Comparison of ENCODE assay signal across 13 mouse cellular contexts in the genomic region with DNA sequence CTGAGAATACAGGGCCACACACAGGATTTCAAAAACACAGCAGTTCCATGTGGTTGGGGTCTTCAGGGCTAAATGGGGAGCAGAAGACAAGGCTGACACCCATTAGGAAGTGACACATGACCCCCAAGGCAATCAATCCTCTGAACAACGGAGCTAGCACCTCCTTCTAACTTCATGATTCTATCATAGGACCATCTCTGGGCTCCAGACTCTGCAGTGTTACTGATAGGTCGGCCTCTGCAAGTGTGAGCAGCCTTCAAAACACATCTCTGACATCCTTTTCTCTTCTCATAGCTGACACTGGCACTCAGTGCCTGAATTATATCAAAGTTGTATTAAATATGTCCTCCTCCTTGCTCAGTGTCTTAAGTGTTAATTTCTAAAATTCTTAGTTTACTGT.
"Had no signal": no experiment of that assay in that cellular context is flagged by ENCODE, and none has a peak within 500 bp of the region (broad histone marks: within the 10 kb centered on the region; RNA-seq: fewer than 3 reads in every experiment).

No protein-coding gene starts in this region.

- H3K9me3 ChIP-seq: limb, embryonic 13.5 days; midbrain, embryonic 15.5 days; neural tube, embryonic 13.5 days; stomach, embryonic 15.5 days had no signal

- H3K4me3 ChIP-seq: limb, embryonic 13.5 days; midbrain, embryonic 15.5 days; neural tube, embryonic 13.5 days; stomach, embryonic 15.5 days had no signal

- H3K36me3 ChIP-seq: limb, embryonic 13.5 days; midbrain, embryonic 15.5 days; neural tube, embryonic 13.5 days; stomach, embryonic 15.5 days had no signal

- H3K27ac ChIP-seq: limb, embryonic 13.5 days; midbrain, embryonic 15.5 days; neural tube, embryonic 13.5 days; stomach, embryonic 15.5 days had no signal

- H3K27me3 ChIP-seq: limb, embryonic 13.5 days; midbrain, embryonic 15.5 days; neural tube, embryonic 13.5 days; stomach, embryonic 15.5 days had no signal

- DNase-seq: kidney, adult 11 months; kidney, postnatal 14 days; lung, adult 2 months; lung, postnatal 36 days; right cerebral cortex, postnatal 14 days; thymus, adult 2 months; thymus, postnatal 25 days had no signal

- H3K4me2 ChIP-seq: limb, embryonic 13.5 days; midbrain, embryonic 11.5 days; stomach, embryonic 15.5 days had no signal

- ATAC-seq: lung, postnatal 0 days had no signal

- H3K9ac ChIP-seq: midbrain, embryonic 15.5 days; neural tube, embryonic 13.5 days; stomach, embryonic 15.5 days had no signal
